Mouse (Mus musculus) spleen, embryonic (tissue): ENCODE data around the gene Nnmt.

Source experiments
- CTCF ChIA-PET: fragments of 350-600 bp; sonication (Branson Sonifier 250); formaldehyde crosslinking; loops from one replicate; lab custom pipeline; 2022; lab: Charles Lee

The Nnmt gene

DNA sequence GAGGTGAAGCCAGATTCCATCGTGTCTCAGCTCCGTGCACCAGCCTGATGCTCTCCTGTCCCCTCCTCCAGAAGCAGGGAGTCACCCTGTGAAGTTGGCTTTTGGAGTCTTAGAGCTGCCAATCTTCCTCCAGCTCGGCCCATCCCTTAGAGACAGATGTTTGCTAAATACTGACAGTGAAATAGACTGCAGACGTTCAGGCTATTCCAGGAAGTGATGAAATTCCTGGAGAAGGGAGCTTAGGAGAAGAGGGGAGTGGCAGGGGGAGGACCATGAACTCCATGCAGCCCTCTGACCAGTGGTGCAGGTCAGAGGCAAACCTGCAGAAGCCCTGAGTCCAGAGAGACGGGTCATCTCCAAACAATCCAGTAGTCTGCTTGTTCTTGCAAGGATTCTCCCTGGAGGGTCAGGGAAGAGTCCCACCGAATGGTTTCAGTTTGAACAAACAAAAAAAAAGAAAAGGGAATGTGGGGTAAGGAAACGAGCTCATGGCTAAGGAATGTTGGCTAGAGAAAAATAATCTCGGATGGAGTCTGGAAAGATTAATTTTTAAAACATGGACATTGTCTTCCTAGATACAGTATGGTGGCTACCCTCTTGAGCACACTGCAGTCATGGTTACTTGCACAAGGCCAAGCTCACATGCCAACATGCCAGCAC lies at the start of gene Nnmt:
TSS of gene Nnmt (minus strand) at position 215 of the 660 bp plus-strand sequence.
- CTCF ChIA-PET = interaction anchor here (0.6 kb wide), 1 partner anchor 464 kb away, joined by 10 read pairs; no protein-coding TSS in a partner anchor

DNA sequence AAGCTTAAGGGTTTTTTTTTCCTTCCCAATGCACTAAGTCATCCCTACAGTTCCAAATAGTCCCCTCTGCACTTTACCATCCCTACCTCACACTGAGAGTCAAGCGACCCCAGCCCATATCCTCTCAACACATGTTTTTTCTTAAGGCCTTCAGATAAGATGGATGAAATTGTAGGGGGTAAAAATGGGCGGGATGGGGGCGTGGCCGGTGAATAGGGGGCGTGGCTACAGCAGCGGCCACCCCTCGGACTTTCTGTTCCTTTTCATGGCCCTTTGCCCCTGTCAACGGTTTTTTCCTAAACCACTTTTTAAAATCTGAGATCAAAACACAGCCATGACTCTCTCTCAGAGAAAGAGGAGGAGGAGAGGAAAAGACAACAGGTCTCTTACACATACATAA lies 49.8 kb upstream of the Nnmt start:
- CTCF ChIA-PET = interaction anchor here (0.7 kb wide), 1 partner anchor 171 kb away, joined by 15 read pairs; no protein-coding TSS in a partner anchor

DNA sequence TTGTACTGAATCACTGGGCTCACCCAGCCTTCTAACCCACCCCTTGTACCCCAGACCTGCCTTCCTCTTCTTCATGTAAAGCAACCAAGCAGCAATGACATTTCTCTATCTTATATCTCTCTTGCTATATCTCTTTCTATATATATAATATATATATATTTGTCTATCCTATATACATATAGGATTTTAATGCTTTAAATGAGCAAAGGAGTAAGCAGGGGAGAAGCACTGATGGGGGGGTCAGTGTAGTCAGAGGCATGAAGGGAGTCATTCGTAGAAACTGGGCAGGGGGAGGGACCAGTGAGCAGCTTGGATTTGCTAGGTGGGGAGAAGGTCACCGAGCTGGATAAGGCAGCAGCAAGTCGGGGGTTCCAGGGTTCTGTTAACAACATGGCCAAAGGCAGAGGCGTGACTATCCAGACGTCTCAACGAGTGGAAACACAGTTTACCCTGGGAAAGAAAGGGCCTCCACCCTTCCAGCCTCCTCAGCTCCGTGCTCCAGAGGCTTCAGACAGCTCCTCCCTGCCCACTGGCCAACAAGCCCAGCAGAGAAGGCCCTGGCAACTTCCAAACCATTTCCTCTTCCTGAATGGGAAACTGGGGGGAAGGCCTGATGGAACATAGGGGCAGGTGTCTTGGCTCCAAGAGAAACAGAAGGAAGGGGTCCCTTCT lies 48.6 kb upstream of the Nnmt start:
- CTCF ChIA-PET = no interaction called here

DNA sequence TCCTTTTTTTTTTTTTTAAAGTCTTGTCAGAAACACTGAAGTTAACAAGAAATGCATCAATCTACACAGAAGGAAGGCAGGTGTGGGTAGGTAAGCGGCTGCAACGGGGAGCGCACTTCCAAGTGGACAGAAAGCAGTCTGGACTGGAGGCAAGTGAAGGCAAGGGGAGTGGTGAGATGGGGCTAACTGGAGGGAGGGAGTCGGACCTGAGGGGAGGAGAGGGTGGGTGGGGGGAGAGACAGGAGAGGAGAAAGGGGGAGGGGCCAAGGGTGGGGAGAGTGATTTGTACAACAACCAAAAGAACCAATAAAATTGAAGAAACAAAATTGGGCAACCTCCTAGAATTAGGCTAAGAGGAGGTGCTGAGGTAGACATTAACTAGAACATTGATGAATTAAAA lies 47.1 kb upstream of the Nnmt start:
- CTCF ChIA-PET = no interaction called here

DNA sequence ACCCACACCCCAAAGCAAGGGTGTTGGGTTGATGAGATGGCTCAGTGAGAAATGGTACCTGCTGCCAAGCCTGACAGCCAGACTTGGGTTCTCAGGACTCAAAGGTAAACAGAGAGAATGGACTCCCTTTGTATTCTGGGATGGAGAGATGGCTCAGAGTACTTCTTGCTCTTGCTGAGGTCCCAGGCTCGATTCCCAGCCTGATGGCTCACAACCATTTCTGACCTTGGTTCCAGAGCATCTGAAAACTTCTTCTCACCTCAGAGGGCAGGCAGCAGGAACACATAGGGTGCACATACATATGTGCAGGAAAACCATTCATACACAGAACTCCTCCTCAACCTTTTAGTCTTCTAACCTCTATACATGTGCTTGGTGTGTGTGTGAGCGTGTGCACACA lies 45.9 kb upstream of the Nnmt start:
- CTCF ChIA-PET = no interaction called here

DNA sequence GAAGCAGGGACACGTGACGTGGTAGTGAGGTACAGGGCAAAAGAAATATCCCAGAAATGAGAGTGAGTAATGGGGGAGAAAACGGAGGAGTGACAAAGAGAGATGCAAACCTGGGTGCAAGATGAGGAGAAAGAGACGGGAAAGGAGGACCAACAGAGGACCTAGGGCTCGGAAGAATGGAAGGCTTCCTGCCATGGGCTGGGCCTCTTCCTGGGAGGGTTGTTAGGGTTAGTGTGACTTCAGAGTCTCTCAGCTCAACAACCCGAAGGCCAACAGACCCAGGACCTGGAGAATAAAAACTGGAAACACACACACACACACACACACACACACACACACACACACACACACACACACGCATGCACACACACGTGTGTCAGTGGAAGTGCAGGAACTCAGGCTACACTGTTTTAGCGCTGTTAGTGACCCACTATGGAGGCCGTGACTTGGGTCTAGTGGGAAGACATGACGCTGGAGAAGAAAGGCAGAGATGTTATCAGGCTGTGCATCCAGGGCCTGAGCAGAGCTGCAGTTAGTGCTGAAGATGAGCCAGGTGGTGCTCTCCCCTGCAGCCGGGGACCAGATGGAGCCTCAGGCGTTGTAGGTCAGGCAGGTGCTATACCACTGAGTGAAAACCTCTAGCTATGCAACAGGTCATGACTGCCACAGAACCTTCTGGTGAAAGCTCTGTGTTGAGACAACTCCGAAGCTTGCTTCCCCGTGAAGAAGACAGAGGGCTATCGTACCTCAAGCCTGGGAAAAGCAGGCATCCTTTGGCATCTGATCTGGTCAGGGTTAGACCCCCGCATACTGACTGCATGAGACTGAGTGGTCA lies 45.1 kb upstream of the Nnmt start:
- CTCF ChIA-PET = no interaction called here

DNA sequence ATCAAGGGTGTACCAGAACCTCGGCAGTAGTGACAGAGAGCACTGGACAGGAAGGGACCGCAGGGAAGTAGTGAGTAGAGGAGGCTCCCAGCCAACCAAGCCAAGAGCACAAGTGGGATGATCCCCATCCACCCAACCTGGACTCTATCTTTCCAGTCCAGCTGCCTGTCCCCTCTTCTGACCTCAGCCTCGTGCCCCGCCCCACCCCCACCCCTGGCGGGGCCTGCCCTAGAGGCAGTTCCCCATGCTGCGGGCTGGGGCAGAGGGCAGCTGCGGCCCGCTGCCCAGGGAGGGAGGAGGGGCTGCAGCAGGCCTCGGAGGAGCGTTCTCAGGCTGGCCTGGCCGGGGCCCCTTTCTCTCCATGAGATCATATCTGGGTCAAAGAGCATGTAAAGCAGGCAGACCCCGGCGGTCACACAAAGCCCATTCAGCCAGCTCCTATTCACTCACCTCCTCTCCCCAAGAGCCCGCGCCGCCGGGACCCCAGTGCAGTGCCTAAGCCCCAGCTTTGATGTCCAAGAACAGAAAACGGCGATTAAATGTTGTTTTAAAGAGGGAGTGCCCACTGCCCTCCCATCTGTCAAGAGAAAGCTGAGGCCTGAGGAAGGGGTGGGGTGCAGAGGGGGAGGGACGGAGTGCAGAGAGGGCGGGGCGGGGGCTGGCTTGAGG lies 44.3 kb upstream of the Nnmt start:
- CTCF ChIA-PET = no interaction called here

DNA sequence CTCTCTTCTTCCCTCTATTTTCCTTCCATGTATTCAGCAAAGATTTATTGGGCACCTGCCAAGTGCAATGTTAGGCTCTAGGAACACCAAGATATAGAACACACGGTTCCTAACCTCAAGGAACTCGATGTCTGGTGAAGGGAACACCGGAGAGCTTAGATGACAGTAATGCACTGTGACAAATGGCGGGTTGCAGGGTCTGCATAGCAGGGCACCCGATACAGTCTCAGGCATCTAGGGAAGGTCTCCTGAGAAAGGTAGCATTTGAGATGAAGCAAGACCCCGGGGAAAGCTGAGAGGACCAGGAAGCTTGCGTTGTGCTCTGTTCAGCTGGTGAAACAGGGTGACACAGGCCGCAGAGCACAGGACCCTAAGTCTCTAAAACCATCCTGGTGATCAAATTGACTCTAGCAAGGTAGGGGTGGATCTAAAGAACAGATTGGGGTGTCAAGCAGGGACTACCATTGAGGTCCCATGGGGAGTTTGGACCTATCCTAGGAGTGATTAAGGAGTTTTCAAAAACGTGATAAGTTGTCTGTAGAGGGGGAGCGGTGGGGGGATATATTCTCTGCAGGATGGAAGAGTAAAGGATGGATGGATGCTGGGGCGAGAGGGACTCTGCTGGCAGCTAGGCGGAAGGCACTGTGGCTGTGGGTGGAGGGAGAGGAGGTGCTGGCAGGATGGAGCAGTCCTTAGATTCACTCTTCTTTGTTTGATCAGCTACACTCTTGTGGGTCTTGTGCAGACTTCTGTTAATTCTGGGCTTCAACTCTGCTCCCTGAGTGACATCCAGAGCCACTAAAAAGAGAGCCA lies 43.5 kb upstream of the Nnmt start:
- CTCF ChIA-PET = interaction anchor here (1.1 kb wide), 1 partner anchor 245 kb away, joined by 5 read pairs; no protein-coding TSS in a partner anchor

DNA sequence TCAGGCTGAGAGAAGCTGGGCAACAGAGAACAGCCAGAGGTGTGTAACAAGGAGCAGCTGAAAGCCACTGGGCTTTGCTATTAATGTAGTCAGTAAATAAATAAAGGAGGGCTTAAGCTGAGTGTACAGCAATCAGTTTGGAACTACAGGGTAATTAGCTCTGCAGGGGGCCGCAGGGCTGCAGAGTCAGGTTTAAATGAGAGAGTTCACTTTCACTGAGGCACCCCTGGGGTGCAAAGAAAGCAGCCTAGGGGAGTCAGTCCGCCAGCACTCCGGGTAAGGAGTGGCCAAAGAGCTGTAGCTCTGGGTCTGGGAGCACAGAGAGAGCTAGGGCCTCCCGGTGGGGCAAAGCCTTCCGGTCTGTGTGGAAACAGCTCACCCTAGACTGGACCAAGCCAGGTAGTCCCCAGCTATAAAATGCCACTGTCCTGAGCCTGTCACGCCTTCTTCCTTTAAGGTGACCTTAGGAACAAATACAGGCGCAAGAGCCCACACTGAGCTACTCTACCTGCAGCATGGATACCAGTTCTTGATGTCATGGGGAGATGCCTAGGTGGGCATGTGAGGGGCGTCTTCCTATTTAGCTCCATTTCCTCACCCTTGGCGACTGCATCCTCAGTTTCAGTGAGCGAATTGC lies 42.8 kb upstream of the Nnmt start:
- CTCF ChIA-PET = interaction anchor here (1.1 kb wide), 1 partner anchor 245 kb away, joined by 5 read pairs; no protein-coding TSS in a partner anchor

DNA sequence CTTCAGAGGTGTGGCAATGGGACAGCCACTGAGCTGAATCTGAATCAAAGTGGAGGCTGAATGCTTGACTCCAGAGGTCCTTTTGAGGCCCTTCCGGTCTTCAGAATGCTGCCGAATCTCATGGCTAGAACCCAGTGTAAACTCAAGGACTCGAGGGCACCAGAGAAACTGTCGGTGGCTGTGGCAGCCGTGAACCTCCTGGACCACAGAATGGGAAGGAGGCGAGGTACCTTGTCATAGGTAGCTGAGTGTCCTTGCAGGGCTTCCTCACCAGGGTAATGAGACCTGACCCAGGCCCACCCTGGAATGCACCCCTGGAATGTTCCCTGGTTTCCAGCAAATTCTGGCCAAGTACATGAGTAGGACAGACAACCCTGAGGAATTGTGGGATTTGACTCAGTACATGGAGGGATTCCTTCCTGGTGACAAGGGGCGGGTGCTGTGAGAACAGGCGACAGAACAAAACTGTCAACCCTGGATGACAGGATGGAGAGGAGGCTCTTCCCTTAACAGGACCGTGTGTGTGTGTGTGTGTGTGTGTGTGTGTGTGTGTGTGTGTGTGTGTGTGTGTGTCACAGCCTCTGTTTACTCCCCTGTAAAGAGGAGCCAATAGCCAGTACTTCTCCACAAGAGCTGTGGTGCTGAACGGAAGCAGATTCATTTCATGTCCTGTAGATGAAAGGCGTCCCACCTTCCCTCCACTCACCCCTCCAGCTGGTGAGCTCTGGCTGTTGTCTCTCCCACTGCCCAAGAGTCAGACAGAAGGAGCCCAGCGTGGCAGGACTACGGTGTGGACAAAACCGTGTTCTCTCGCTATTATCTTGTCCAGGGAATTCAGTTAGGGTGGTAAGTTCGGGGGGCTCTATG lies 42.1 kb upstream of the Nnmt start:
- CTCF ChIA-PET = interaction anchor here (0.5 to 1.1 kb wide), 2 partner anchors 246 to 882 kb away, joined by 3 to 5 read pairs; no protein-coding TSS in a partner anchor

DNA sequence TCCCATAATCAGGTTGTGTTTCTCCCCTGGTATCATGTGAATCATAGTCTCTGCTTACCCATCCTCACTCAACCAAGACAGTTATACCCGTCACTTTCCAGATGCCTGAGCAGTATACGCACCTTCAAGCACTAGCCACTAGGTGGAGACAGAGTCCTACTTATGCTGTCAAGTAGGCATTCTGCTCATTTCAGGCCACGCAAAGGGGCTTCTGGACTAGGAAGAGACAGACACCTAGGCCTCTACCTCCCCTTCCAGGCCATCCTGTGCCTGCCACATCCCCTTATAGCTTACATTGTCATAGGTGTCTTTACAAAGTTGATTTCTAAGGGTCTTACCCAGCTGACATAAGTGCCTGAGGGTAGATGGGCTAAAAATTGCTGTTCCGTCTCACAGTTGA lies 41.3 kb upstream of the Nnmt start:
- CTCF ChIA-PET = no interaction called here

DNA sequence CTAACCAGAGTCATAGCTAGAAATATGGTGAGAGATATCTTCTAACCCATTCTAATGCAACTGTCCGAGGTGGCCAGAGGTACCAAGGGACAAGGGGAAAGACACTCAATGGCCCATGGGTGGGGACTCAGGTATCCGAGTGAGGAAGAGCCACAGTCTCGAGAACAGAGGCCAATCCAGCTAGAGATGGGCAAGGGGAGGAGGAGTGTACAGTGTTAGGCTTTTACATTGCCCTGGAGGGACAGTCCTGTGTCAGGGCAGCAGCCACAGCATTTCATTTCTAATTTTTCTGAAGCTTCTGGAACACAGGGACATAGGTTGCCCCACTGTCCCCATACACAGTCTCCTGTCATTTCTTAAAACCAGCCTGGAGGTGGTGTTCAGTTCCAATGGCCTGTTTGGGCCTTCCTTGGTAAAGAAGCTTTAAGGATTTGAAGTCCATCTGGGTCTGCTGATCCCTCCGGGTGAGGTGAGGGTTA lies 40.7 kb upstream of the Nnmt start:
- CTCF ChIA-PET = interaction anchor here (0.6 to 0.7 kb wide), 2 partner anchors 41 to 43 kb away, joined by 3 to 6 read pairs; no protein-coding TSS in a partner anchor

DNA sequence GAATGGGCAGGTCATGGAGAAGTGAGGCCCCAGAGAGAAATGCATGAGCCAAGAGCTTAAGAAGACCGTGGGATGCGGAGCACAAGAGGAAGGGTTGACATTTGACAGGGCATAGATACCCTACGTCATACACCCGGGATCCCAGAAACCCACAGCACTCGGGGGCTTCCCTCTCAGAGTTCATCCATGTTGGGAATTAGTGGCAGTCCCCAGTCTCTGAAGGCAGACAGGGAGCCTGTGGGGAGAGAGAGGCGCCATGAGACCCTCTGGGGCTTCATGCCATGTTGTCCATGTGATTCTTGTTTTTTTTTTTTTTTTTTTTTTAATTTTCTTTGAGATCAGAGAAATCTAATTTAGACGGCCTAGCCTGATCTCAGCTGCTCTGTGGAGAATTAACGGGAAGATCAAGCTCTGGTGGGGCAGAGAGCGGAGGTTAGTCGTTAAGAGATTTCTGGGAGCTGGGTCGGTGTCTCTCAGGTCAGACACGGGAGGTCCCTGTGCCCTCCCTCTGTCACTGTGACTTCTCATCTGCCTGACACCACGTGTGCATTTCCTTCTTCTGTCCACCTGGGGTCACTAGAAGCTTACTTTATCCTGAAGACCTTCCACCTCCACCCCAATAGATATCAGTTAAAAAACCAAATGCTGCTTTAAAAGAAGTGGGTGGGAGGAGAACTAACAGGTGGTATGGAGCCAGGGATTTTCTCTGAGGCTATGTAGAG lies 40.1 kb upstream of the Nnmt start:
- CTCF ChIA-PET = interaction anchor here (0.6 to 0.7 kb wide), 2 partner anchors 42 to 43 kb away, joined by 3 to 6 read pairs; no protein-coding TSS in a partner anchor

DNA sequence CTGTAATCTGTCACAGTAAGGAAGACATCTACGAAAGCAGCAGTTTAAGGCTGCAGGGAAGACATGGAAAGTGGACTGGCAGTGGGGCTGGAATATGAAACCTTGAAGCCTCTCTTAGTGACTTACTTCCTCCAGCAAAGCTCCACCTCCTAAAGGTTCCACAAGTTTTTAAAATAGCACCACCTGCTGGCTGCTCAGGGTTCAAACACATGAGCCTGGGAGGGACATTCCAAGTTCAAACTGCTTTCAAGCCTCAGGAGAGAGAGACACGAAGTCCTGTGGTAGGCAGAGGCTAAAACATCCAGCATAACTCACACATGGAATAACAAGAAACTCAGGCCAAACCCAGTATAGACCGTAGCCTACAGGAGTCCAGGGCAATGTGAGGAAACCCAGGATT lies 39.4 kb upstream of the Nnmt start:
- CTCF ChIA-PET = interaction anchor here (0.6 kb wide), 1 partner anchor 184 kb away, joined by 3 read pairs; no protein-coding TSS in a partner anchor

DNA sequence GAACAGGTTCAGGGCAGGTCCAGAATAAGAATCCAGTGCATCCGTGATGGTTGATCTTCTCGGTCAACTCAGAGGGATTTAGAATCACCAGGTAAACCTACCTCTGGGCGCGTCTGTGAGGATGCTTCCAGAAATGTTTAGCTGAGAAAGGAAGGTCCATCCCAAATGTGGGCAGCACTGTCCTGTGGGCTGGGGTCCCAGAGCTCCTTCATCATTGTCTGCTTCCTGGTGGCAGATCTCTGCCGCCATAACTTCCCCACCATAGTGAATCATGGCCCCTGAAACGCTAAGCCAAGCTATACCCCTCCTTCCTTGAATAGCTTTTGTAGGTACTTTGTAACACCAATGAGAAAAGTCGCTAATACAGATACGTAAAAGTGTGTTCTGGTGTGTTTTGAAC lies 36.7 kb upstream of the Nnmt start:
- CTCF ChIA-PET = no interaction called here

DNA sequence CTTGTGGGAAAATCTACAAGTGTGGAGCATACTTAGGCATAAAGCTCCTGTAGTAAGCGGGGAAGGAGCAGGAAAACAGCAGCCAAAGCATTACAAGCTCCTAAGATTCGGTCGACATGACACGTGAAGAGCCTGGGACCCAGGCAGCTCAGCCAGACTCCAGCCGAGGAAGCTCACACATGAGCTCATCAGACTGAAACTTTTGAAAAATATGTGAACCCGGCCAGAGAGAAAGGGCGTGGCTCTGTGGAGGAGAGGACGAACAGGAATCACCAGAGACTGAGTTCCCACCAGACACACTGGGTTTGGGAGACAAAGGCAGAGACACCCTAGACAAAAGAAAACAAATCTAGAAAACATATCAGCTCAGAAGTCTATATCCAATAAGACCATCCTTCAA lies 35.9 kb upstream of the Nnmt start:
- CTCF ChIA-PET = no interaction called here

DNA sequence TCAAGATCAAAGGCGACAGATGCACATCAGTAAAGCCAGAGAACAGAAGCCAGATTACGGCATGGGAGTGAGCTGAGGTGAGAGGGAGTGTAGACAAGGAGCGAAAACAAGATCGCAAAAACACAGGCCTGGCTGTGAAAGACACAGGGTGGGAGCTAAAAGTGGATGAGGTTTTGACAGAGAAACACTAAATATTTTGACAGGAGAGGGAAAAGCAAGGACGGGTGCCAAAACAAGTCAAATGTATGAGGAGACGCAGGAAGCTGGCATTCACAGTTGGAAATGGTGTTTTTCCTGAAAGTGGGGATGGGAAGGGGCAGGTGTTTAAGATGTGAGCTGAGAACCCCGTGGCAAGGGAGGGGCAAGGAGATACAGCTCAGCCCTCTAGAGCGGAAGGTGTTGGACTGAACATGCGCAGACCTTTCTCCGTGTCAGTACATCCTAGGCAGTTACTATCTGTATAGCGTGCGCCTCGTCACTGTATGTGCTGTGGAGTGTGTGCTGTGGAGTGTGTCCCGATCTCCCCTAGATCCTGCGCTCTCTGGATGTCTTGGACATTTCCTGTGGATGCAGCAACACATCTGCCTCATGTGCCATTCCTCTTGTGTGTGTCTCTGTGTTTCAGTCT lies 33.3 kb upstream of the Nnmt start:
- CTCF ChIA-PET = no interaction called here

DNA sequence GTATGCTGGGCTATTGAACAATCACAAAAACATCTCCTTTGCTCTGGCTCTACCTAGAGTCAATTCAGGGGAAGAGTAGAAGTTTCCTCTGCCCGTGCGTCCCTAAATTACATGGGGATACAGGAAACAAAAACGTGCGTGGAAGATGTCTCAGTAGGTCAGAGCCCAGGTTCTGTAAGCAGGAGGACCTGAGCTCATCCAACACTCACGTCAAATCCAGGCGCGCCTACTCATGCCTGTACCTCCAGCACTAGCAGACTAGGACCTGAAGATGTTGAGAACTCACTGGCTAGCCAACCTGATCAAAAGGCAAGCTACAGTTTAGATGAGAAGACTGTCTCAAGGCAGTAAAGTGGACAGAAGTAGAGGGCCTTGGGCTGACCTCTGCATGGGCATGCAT lies 32.2 kb upstream of the Nnmt start:
- CTCF ChIA-PET = no interaction called here
